Mouse (Mus musculus) stomach, postnatal 0 days (tissue): ENCODE measurements around the gene Slc35f1. TPM values are rescaled to one million over a fixed set of nuclear protein-coding genes. Genes with fewer than 3 reads are reported as not detected.

Experiments used
- ATAC-seq: fragments of 200-750 bp; cut with Nextera tagmentation; 2 replicates; pipeline ENCODE4 v1.8.0; 2017; ENCODE audit not compliant: low FRiP score, low TSS enrichment
- DNase-seq: peaks from one replicate; pipeline ENCODE4 v3.0.0-alpha.2; 2016; ENCODE audit warnings: low spot score
- H3K27ac ChIP-seq: fragments of 300-500 bp; sonication (generic); replicated peaks from 2 replicates; pipeline ENCODE4 v1.5.1; 2014; ENCODE audit warnings: mild to moderate bottlenecking, control low read depth
- H3K27me3 ChIP-seq: fragments of 300-500 bp; sonication (generic); 2 replicates; pipeline ENCODE4 v1.6.1; 2014; ENCODE audit warnings: low read length; ENCODE audit not compliant: control insufficient read depth, insufficient read depth
- H3K36me3 ChIP-seq: fragments of 300-500 bp; sonication (generic); 2 replicates; pipeline ENCODE4 v1.6.1; 2014; ENCODE audit warnings: low read length, mixed read lengths; ENCODE audit not compliant: control insufficient read depth, insufficient read depth
- H3K4me1 ChIP-seq: fragments of 300-500 bp; sonication (generic); replicated peaks from 2 replicates; pipeline ENCODE4 v1.6.1; 2014; ENCODE audit warnings: antibody characterized with exemption; ENCODE audit not compliant: control insufficient read depth, insufficient read depth
- H3K4me2 ChIP-seq: fragments of 300-500 bp; sonication (generic); replicated peaks from 2 replicates; pipeline ENCODE4 v1.6.1; 2014; ENCODE audit warnings: low read depth, mild to moderate bottlenecking, control low read depth, moderate library complexity
- H3K4me3 ChIP-seq: fragments of 300-500 bp; sonication (generic); 2 replicates; pipeline ENCODE4 v1.5.1; 2014; ENCODE audit warnings: low read depth, low read length, control low read depth
- H3K9ac ChIP-seq: fragments of 300-500 bp; sonication (generic); 2 replicates; pipeline ENCODE4 v1.6.1; 2014; ENCODE audit warnings: mild to moderate bottlenecking, low read length, control low read depth, mixed read lengths
- H3K9me3 ChIP-seq: fragments of 300-500 bp; sonication (generic); 2 replicates; pipeline ENCODE4 v1.6.1; 2016; ENCODE audit warnings: low read length; ENCODE audit not compliant: control insufficient read depth
- CTCF ChIP-seq: IDR thresholded peaks from 2 replicates; pipeline ENCODE4 v1.5.1; 2016; ENCODE audit warnings: antibody characterized with exemption, low read depth, mild to moderate bottlenecking, moderate library complexity
- EP300 ChIP-seq: optimal IDR thresholded peaks from 2 replicates; pipeline ENCODE3; 2016; ENCODE audit warnings: antibody characterized with exemption
- WGBS: fragments of 180-500 bp; shearing (Covaris S2); extraction: QIAGEN DNeasy Blood & Tissue Kit; methylation state at CpG from one replicate; pipeline ENCODE4 v1.1.7; 2014; 5-methylcytosine and 5-hydroxymethylcytosine counted together
- polyA plus RNA-seq: library from polyadenylated mRNA; unstranded; fragments of >200 nt; fragmentation: Nextera tagmentation; extraction: Ambion mirVana; gene quantifications from 2 replicates; pipeline ENCODE4 v1.2.1, GENCODE M21; 2015

Gene Slc35f1
- polyA plus RNA-seq, 1 experiment from 2014 or later, result 0.99 TPM

DNA sequence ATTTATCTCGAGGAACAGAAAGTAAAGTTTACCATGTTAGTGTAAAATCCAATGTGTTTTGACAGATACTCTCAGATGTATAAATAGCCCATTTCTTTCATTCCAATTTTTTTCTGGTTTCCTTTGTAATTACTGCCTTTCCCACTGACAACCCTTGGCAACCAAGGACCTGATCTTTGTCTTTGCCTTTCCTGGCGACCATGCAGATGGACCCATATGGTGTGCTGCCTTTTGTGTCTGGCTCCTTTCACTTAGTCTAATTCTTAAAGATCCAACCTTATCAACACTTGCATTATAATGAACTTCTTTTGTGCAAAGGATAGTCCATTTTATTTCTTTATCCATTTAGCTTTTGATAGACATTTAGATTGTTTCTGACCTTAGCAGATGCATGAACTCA lies 117.5 kb downstream of the Slc35f1 start:
- no peaks in the 10 kb centered on the region for H3K27me3 ChIP-seq
- H3K4me3 ChIP-seq, result no peak overlapping the region
- H3K9me3 ChIP-seq, result no peaks in the 10 kb centered on the region
- no peak overlapping the region for H3K9ac ChIP-seq
- no peak for TF ChIP-seq CTCF
- TF ChIP-seq EP300, result no peak
- H3K4me1 ChIP-seq, result no peaks in the 10 kb centered on the region
- DNase-seq (no peak), ATAC-seq (no peak)
- H3K36me3 ChIP-seq, result no peaks in the 10 kb centered on the region
- no peak overlapping the region for H3K27ac ChIP-seq
- WGBS, result 52% methylated on average over 2 of the region's 2 CpGs
- no peak overlapping the region for H3K4me2 ChIP-seq

DNA sequence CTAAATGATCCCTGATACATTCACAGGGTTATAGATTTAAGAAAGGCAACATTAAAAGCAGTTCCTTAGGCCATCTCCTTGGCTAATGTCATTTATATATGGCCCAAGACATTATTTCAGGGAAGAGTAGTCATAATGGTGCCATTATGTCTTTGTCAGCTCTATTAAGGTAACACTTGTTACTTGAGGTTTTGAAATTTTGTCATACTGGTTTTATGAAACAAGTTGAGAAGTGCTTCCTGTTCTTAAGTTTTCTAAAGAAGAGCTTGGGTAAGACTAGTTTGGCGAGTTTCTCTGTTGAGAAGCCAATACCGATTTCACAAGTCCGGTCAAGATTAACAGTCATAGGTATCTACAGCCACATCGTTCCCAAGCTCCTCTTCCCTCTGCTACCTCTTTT lies 122.5 kb downstream of the Slc35f1 start:
- H3K4me3 ChIP-seq, result no peak overlapping the region
- TF ChIP-seq CTCF, result no peak
- TF ChIP-seq EP300, result no peak
- no peaks in the 10 kb centered on the region for H3K4me1 ChIP-seq
- H3K27me3 ChIP-seq, result no peaks in the 10 kb centered on the region
- H3K27ac ChIP-seq, result no peak overlapping the region
- no peaks in the 10 kb centered on the region for H3K36me3 ChIP-seq
- ATAC-seq, result no peak
- DNase-seq, result no peak
- H3K9me3 ChIP-seq, result no peaks in the 10 kb centered on the region
- H3K9ac ChIP-seq, result no peak overlapping the region
- no peak overlapping the region for H3K4me2 ChIP-seq
- WGBS, result 81% methylated on average over 4 of the region's 4 CpGs

DNA sequence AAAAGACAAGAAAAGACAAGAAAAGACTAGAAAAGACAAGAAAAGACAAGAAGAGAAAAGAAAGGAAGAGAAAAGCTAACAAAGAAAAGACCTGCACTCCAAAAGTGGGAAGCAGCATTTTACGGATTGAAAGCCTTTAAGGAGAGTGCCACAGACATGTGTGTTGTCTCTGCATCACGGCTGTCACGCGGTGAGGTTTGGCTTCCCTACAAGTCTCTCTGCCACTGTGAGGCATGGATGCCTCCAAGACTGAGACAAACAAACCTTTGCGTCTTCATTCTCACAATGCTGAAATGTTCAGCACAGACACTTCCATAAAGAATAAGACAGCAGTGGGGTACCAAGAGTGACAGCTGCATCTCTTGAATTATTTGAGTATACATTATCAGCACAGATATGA lies 124.0 kb downstream of the Slc35f1 start:
- H3K27ac ChIP-seq, result no peak overlapping the region
- no peaks in the 10 kb centered on the region for H3K36me3 ChIP-seq
- H3K27me3 ChIP-seq, result no peaks in the 10 kb centered on the region
- H3K4me3 ChIP-seq, result no peak overlapping the region
- no peak for ATAC-seq
- TF ChIP-seq EP300 (no peak), CTCF (no peak)
- no peak overlapping the region for H3K4me2 ChIP-seq
- no peaks in the 10 kb centered on the region for H3K9me3 ChIP-seq
- no peak for DNase-seq
- 86% methylated on average over 5 of the region's 5 CpGs for WGBS
- H3K4me1 ChIP-seq, result no peaks in the 10 kb centered on the region
- H3K9ac ChIP-seq, result no peak overlapping the region

DNA sequence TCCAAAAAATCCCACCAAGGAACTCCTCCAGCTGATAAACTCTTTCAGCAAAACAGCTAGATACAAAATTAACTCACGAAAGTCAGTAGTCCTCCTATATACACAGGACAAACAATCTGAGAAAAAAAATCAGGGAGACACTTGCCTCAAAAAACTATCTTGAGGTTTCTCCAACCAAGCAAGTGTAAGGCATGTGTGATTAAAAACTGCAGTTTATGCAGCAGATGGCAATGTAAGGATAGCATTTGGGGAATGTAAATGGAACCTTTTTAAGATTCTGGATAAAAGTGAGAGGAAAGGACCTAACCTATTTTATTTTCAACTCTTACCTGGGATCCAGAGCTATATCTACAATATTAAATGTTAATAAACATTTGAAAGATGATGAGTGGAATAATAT lies 129.3 kb downstream of the Slc35f1 start:
- WGBS, result 71% methylated on average over 1 of the region's 1 CpGs
- Histone ChIP-seq H3K9ac (no peak overlapping the region), H3K27ac (no peak overlapping the region), H3K4me1 (no peaks in the 10 kb centered on the region), H3K27me3 (no peaks in the 10 kb centered on the region), H3K4me2 (no peak overlapping the region), H3K36me3 (no peaks in the 10 kb centered on the region), H3K9me3 (no peaks in the 10 kb centered on the region), H3K4me3 (no peak overlapping the region)
- TF ChIP-seq EP300, result no peak
- no peak for TF ChIP-seq CTCF
- ATAC-seq, result no peak
- DNase-seq, result no peak

DNA sequence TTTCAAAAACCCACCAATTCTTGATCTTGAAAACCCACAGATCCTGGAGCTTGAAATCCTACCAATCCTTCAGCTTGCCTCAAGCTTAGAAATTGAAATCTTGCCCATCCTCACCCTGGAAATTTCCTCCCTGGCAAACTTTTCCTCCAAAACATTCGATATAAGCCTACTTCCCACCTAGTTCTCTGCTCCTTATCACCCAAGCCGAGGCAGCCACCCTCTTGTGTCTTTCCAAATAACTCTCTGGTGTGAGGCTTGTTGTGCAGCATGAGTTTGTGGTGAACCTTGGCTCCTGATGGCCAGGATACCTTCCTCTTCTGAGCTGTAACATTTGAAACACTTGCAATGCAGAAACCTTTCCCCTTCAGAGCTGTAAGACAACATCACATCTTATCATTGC lies 132.6 kb downstream of the Slc35f1 start:
- ATAC-seq, result no peak
- TF ChIP-seq CTCF (no peak), EP300 (no peak)
- Histone ChIP-seq H3K36me3 (no peaks in the 10 kb centered on the region), H3K4me2 (no peak overlapping the region), H3K4me1 (no peaks in the 10 kb centered on the region), H3K9ac (no peak overlapping the region), H3K27me3 (no peaks in the 10 kb centered on the region), H3K9me3 (no peaks in the 10 kb centered on the region), H3K27ac (no peak overlapping the region), H3K4me3 (no peak overlapping the region)
- 66% methylated on average over 2 of the region's 2 CpGs for WGBS
- DNase-seq, result no peak

DNA sequence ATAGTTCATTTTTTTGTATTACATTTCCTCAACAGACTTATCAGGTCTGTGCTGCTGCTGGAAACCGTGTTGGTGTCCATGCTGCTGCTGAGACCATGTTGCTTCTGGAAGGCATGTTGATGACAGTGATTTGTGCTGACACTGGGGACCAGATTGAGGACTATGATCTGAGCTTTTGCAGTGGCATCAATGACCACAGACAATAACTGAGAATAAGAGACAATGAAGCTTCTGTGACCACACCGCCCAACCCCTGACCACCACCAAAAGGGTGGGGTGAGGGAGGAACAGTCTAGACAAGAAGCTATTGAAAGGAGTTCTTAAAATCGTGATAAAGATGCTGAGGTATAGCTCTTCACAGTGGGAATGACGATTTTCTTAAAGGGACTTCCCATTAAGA lies 135.4 kb downstream of the Slc35f1 start:
- Histone ChIP-seq H3K4me2 (no peak overlapping the region), H3K4me1 (no peaks in the 10 kb centered on the region), H3K27me3 (no peaks in the 10 kb centered on the region), H3K9ac (no peak overlapping the region), H3K36me3 (no peaks in the 10 kb centered on the region), H3K4me3 (no peak overlapping the region), H3K27ac (no peak overlapping the region), H3K9me3 (no peaks in the 10 kb centered on the region)
- ATAC-seq (no peak), DNase-seq (no peak)
- TF ChIP-seq EP300 (no peak), CTCF (no peak)
- 89% methylated on average over 4 of the region's 4 CpGs for WGBS
